Mouse (Mus musculus): ENCODE results near the gene Mroh2a.

GRCm38 (mm10) chr1:88227482-88227881 is 696 bp downstream of the Mroh2a start:
- no peak for TF ChIP-seq CTCF (IDR thresholded peaks at IDR 0.05; ENCODE audit: low read depth)
- no peak for TF ChIP-seq EP300 (IDR thresholded peaks at IDR 0.05; ENCODE audit: low read depth)
